17 mouse cellular contexts compared by ENCODE assay signal in genomic region chr2:28621111-28621510, GRCm38 (mm10). TPM values are rescaled to one million over a fixed set of nuclear protein-coding genes. Genes with fewer than 3 reads are reported as not detected.
A peak's percentile ranks its signal among the peaks of the same experiment; 100 is the strongest.
DNase-seq lines count a peak whose midpoint lies in the region; ATAC-seq and TF ChIP-seq lines count a peak whose summit lies in the region.
"Had no signal": no experiment of that assay in that cellular context is flagged by ENCODE, and none has a peak within 500 bp of the region (broad histone marks: within the 10 kb centered on the region; RNA-seq: fewer than 3 reads in every experiment).

No protein-coding gene starts in this region.

- H3K27me3 ChIP-seq in heart, embryonic 11.5 days (ENCODE audit: control insufficient read depth, insufficient read depth, low read length), result peaks cover 25% of the 10 kb centered on the region
- peaks cover 41% of the 10 kb centered on the region for H3K27me3 ChIP-seq in midbrain, embryonic 10.5 days (ENCODE audit: low read depth, poor library complexity, severe bottlenecking)
- H3K27me3 ChIP-seq in midbrain, embryonic 13.5 days, result peaks cover 21% of the 10 kb centered on the region
- no peaks in the 10 kb centered on the region; the same call in 1 of the 2 replicates for H3K27me3 ChIP-seq in liver, embryonic 15.5 days

- H3K4me1 ChIP-seq in heart, embryonic 11.5 days (ENCODE audit: control insufficient read depth, insufficient read depth, low read length), result peaks cover 6% of the 10 kb centered on the region
- peaks cover 7% of the 10 kb centered on the region for H3K4me1 ChIP-seq in midbrain, embryonic 10.5 days
- H3K4me1 ChIP-seq in midbrain, embryonic 13.5 days (replicated peaks), result 0 out of 2 replicates have a peak, but pooled peaks cover 4% of the 10 kb centered on the region
- peaks cover 4% of the 10 kb centered on the region; the same call in 1 of the 2 replicates for H3K4me1 ChIP-seq in bone marrow, adult 2 months (ENCODE audit: control insufficient read depth, insufficient read depth, low read length)
- H3K4me1 ChIP-seq in liver, embryonic 15.5 days (replicated peaks), result peaks cover 57% of the 10 kb centered on the region
- H3K4me1 ChIP-seq: hindbrain, embryonic 15.5 days had no signal

- no peak for DNase-seq in heart, postnatal 25 days (ENCODE audit: low spot score)
- no peak for DNase-seq in midbrain, embryonic 10.5 days (ENCODE audit: low spot score)
- DNase-seq in layer of hippocampus, adult 2 months (ENCODE audit: low spot score in 2 of 2), result no peak
- DNase-seq: cerebellum, postnatal 14 days had no signal

- intact Hi-C loops in heart, postnatal 25 days (cut with DNase I), result loop anchor here (2.0 kb wide), 1 partner anchor 26 kb away; no protein-coding TSS in a partner anchor

- no peak overlapping the region for H3K27ac ChIP-seq in heart, embryonic 11.5 days (ENCODE audit: low read depth, low read length)
- no peak overlapping the region for H3K27ac ChIP-seq in midbrain, embryonic 10.5 days (replicated peaks)
- H3K27ac ChIP-seq in midbrain, embryonic 13.5 days, result no peak overlapping the region
- H3K27ac ChIP-seq in bone marrow, adult 2 months (ENCODE audit: control insufficient read depth, insufficient read depth, low read depth, low read length, poor library complexity), result peak overlapping the region; percentile 74
- peak overlapping the region; percentile 97 for H3K27ac ChIP-seq in liver, embryonic 15.5 days (replicated peaks)
- no peak overlapping the region for H3K27ac ChIP-seq in layer of hippocampus, adult 2 months
- H3K27ac ChIP-seq: hindbrain, embryonic 15.5 days; kidney, postnatal 0 days; left cerebral cortex, adult 2 months had no signal

- WGBS in heart, embryonic 11.5 days (ENCODE audit: insufficient replicate concordance), result 23% methylated on average over 2 of the region's 2 CpGs
- WGBS in midbrain, embryonic 10.5 days, result 19% methylated on average over 2 of the region's 2 CpGs
- 38% methylated on average over 2 of the region's 2 CpGs for WGBS in midbrain, embryonic 13.5 days
- 8% methylated on average over 2 of the region's 2 CpGs for WGBS in bone marrow, adult 2 months
- WGBS in liver, embryonic 15.5 days (ENCODE audit: insufficient replicate concordance), result 5% methylated on average over 2 of the region's 2 CpGs

- peak overlapping the region; percentile 34 for H3K4me3 ChIP-seq in heart, embryonic 11.5 days (ENCODE audit: low read depth, low read length)
- peak overlapping the region; percentile 33; the same call in 1 of the 2 replicates for H3K4me3 ChIP-seq in midbrain, embryonic 10.5 days
- H3K4me3 ChIP-seq in midbrain, embryonic 13.5 days (replicated peaks), result no peak overlapping the region
- peak overlapping the region; percentile 64 for H3K4me3 ChIP-seq in bone marrow, adult 2 months (replicated peaks; ENCODE audit: control insufficient read depth, low read depth, low read length)
- H3K4me3 ChIP-seq in liver, embryonic 15.5 days (replicated peaks), result peak overlapping the region; percentile 80
- H3K4me3 ChIP-seq in layer of hippocampus, adult 2 months, result no peak overlapping the region
- H3K4me3 ChIP-seq: hindbrain, embryonic 15.5 days; left cerebral cortex, adult 2 months had no signal

- TF ChIP-seq CTCF in bone marrow, adult 2 months (IDR thresholded peaks at IDR 0.05; ENCODE audit: control insufficient read depth, insufficient read depth, low read length), result no peak
- TF ChIP-seq CTCF in layer of hippocampus, adult 2 months (conservative IDR thresholded peaks at IDR 0.05), result no peak

- peak overlapping the region; percentile 47; the same call in 1 of the 2 replicates for H3K9ac ChIP-seq in heart, embryonic 11.5 days (ENCODE audit: low read depth, low read length)
- H3K9ac ChIP-seq in midbrain, embryonic 13.5 days (replicated peaks), result no peak overlapping the region
- peak overlapping the region; percentile 79 for H3K9ac ChIP-seq in liver, embryonic 15.5 days
- H3K9ac ChIP-seq: hindbrain, embryonic 15.5 days had no signal

- H3K4me2 ChIP-seq in heart, embryonic 11.5 days, result peak overlapping the region; percentile 37
- no peak overlapping the region for H3K4me2 ChIP-seq in midbrain, embryonic 13.5 days (replicated peaks)
- peak overlapping the region; percentile 74 for H3K4me2 ChIP-seq in liver, embryonic 15.5 days

- no peaks in the 10 kb centered on the region for H3K9me3 ChIP-seq in heart, embryonic 11.5 days (replicated peaks; ENCODE audit: control insufficient read depth, low read length)
- H3K9me3 ChIP-seq in midbrain, embryonic 10.5 days (replicated peaks), result no peaks in the 10 kb centered on the region
- no peaks in the 10 kb centered on the region for H3K9me3 ChIP-seq in midbrain, embryonic 13.5 days
- no peaks in the 10 kb centered on the region for H3K9me3 ChIP-seq in liver, embryonic 15.5 days (replicated peaks)
- H3K9me3 ChIP-seq: hindbrain, embryonic 15.5 days had no signal

- H3K36me3 ChIP-seq in heart, embryonic 11.5 days (ENCODE audit: control insufficient read depth, insufficient read depth, low read length), result no peaks in the 10 kb centered on the region
- H3K36me3 ChIP-seq in midbrain, embryonic 10.5 days, result no peaks in the 10 kb centered on the region
- no peaks in the 10 kb centered on the region for H3K36me3 ChIP-seq in midbrain, embryonic 13.5 days
- peaks cover 22% of the 10 kb centered on the region for H3K36me3 ChIP-seq in liver, embryonic 15.5 days (replicated peaks)
- H3K36me3 ChIP-seq: hindbrain, embryonic 15.5 days had no signal

- ATAC-seq in heart, embryonic 11.5 days (replicated peaks; ENCODE audit: insufficient number of reproducible peaks, low FRiP score, low TSS enrichment), result no peak
- no peak for ATAC-seq in midbrain, embryonic 13.5 days
- no peak for ATAC-seq in liver, embryonic 15.5 days (ENCODE audit: insufficient read depth)
- ATAC-seq: forebrain, embryonic 16.5 days; intestine, postnatal 0 days had no signal

- TF ChIP-seq POLR2A in bone marrow, adult 2 months (IDR thresholded peaks at IDR 0.05; ENCODE audit: borderline replicate concordance, control insufficient read depth, low read depth, low read length), result no peak

RNA-seq across cellular contexts. Expression of gene Gfi1b, which starts 0.7 kb away (rescaled TPM):
- 7.6 and 10.9 TPM in 2 replicates for polyA plus RNA-seq in heart, embryonic 11.5 days (2014; fragmentation: Nextera tagmentation; extraction: Ambion mirVana)
- total RNA-seq in heart, postnatal 25 days (2021), result not detected
- 4.3 and 4.5 TPM in 2 replicates for polyA plus RNA-seq in midbrain, embryonic 10.5 days (2016; fragmentation: Nextera tagmentation; extraction: Ambion mirVana)
- polyA plus RNA-seq in midbrain, embryonic 13.5 days (2015; fragmentation: Nextera tagmentation; extraction: Ambion mirVana), result 0.43 and 0.67 TPM in 2 replicates
- polyA plus RNA-seq in bone marrow, adult 2 months (2011; ENCODE audit: insufficient read depth, insufficient read length, low replicate concordance, missing spikeins), result 62.0 and 66.9 TPM in 2 replicates
- polyA plus RNA-seq in liver, embryonic 15.5 days (2015; fragmentation: Nextera tagmentation; extraction: Ambion mirVana), result 88.2 and 91.9 TPM in 2 replicates
- not detected for total RNA-seq in layer of hippocampus, adult 2 months (2021)
- total RNA-seq: layer of hippocampus, adult 8-10 months; left cerebral cortex, adult 2 months had no signal
- polyA plus RNA-seq: forebrain, embryonic 16.5 days; intestine, postnatal 0 days; neural tube, embryonic 14.5 days had no signal

RNA-seq across cellular contexts. Expression of gene Tsc1, which starts 19.9 kb away (rescaled TPM):
- 14.2 and 16.2 TPM in 2 replicates for polyA plus RNA-seq in heart, embryonic 11.5 days (2014; fragmentation: Nextera tagmentation; extraction: Ambion mirVana)
- total RNA-seq in heart, postnatal 25 days (2021), result 10 to 100 TPM; 23.5 to 24.7 TPM
- polyA plus RNA-seq in midbrain, embryonic 10.5 days (2016; fragmentation: Nextera tagmentation; extraction: Ambion mirVana), result 21.7 and 25.7 TPM in 2 replicates
- 37.1 and 38.4 TPM in 2 replicates for polyA plus RNA-seq in midbrain, embryonic 13.5 days (2015; fragmentation: Nextera tagmentation; extraction: Ambion mirVana)
- 9.4 and 12.5 TPM in 2 replicates for polyA plus RNA-seq in bone marrow, adult 2 months (2011; ENCODE audit: insufficient read depth, insufficient read length, low replicate concordance, missing spikeins)
- 8.9 and 10.0 TPM in 2 replicates for polyA plus RNA-seq in liver, embryonic 15.5 days (2015; fragmentation: Nextera tagmentation; extraction: Ambion mirVana)
- total RNA-seq in layer of hippocampus, adult 2 months (2021), result 10 to 100 TPM; 47.1 to 49.1 TPM

RNA-seq across cellular contexts. Expression of gene Gtf3c5, which starts 37.6 kb away (rescaled TPM):
- 22.5 and 23.3 TPM in 2 replicates for polyA plus RNA-seq in heart, embryonic 11.5 days (2014; fragmentation: Nextera tagmentation; extraction: Ambion mirVana)
- total RNA-seq in heart, postnatal 25 days (2021), result 10 to 100 TPM; 11.5 to 11.6 TPM
- polyA plus RNA-seq in midbrain, embryonic 10.5 days (2016; fragmentation: Nextera tagmentation; extraction: Ambion mirVana), result 58.1 and 61.3 TPM in 2 replicates
- polyA plus RNA-seq in midbrain, embryonic 13.5 days (2015; fragmentation: Nextera tagmentation; extraction: Ambion mirVana), result 51.0 and 51.6 TPM in 2 replicates
- 14.5 and 14.7 TPM in 2 replicates for polyA plus RNA-seq in bone marrow, adult 2 months (2011; ENCODE audit: insufficient read depth, insufficient read length, low replicate concordance, missing spikeins)
- 12.6 and 14.3 TPM in 2 replicates for polyA plus RNA-seq in liver, embryonic 15.5 days (2015; fragmentation: Nextera tagmentation; extraction: Ambion mirVana)
- total RNA-seq in layer of hippocampus, adult 2 months (2021), result 10 to 100 TPM; 18.2 to 20.7 TPM

RNA-seq across cellular contexts. Expression of gene Cel, which starts 57.9 kb away (rescaled TPM):
- polyA plus RNA-seq in heart, embryonic 11.5 days (2014; fragmentation: Nextera tagmentation; extraction: Ambion mirVana), result not detected in 2 replicates
- not detected for total RNA-seq in heart, postnatal 25 days (2021)
- not detected in 2 replicates for polyA plus RNA-seq in midbrain, embryonic 10.5 days (2016; fragmentation: Nextera tagmentation; extraction: Ambion mirVana)
- 0.07 and 0.13 TPM in 2 replicates for polyA plus RNA-seq in midbrain, embryonic 13.5 days (2015; fragmentation: Nextera tagmentation; extraction: Ambion mirVana)
- polyA plus RNA-seq in bone marrow, adult 2 months (2011; ENCODE audit: insufficient read depth, insufficient read length, low replicate concordance, missing spikeins), result 0.72 TPM in 1 of 2 replicates, not detected in the other
- polyA plus RNA-seq in liver, embryonic 15.5 days (2015; fragmentation: Nextera tagmentation; extraction: Ambion mirVana), result 0.45 and 5.1 TPM in 2 replicates
- total RNA-seq in layer of hippocampus, adult 2 months (2021), result not detected
- total RNA-seq: gastrocnemius, postnatal 4 days; layer of hippocampus, adult 8-10 months; left cerebral cortex, adult 2 months had no signal
- polyA plus RNA-seq: forebrain, embryonic 16.5 days; heart, postnatal 0 days; kidney, postnatal 0 days; neural tube, embryonic 14.5 days had no signal

Comparison
In these comparisons a context has a peak if more than half of its experiments do, and no peak if none do; other contexts are left out.
1. H3K4me3 ChIP-seq: peak in heart, embryonic 11.5 days (single experiment), midbrain, embryonic 10.5 days (single experiment), bone marrow, adult 2 months (single experiment) and liver, embryonic 15.5 days (single experiment); none in midbrain, embryonic 13.5 days (single experiment) and layer of hippocampus, adult 2 months (single experiment).
2. H3K27ac ChIP-seq: peak in bone marrow, adult 2 months (single experiment) and liver, embryonic 15.5 days (single experiment); none in heart, embryonic 11.5 days (single experiment), midbrain, embryonic 10.5 days (single experiment), midbrain, embryonic 13.5 days (single experiment) and layer of hippocampus, adult 2 months (single experiment).